Mouse (Mus musculus) left cerebral cortex, adult 9 months (tissue): ENCODE results near the gene Olfr356.

Experiments
- DNase-seq, 2 experiments: peaks; one replicate each; pipeline ENCODE4 v3.0.0; 2022; ENCODE audit warnings: low spot score in 2 of 2

The Olfr356 gene

DNA sequence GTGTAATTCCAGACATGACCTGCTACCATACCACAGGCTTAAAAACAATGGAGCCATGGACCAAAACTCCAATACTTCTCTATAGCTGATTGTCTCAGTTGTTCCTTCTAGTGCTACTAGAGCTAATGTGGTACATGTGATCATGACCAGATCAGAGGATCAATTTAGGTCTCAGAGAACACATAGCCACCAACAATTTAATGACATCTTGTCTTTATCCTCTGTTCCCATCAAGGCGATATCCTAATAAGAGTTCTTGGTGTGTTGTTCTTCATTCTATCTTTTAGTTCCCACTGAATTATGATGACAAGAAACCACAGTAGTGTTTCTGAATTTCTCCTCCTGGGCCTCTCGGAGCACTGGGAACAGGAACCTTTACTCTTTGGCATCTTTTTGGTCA is at the start of gene Olfr356:
TSS of gene Olfr356 (plus strand) at position 301 of the 400 bp plus-strand sequence.
- DNase-seq, result no peak

DNA sequence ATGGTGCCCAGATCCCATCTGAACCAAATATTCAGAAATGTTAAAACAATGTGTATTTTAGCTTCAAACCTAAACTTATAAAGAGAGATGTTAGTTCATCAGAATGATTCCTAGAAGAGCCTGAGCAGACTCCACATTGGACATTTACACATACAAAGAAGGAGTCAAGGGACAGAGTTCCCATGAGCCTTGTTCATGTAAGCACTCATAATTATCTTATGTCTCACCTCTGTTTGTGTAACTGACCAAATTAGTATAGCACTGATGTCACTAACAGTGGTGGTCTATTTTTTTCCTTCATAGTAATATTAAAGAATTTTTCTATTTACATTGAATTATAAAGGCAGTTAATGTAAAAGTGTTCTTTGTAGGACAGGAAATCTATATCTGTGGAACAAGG is 44.1 kb upstream of the Olfr356 start, which contains the start of gene Olfr353:
TSS of gene Olfr353 (minus strand) at position 101 of the 400 bp plus-strand sequence.
- DNase-seq, result no peak

DNA sequence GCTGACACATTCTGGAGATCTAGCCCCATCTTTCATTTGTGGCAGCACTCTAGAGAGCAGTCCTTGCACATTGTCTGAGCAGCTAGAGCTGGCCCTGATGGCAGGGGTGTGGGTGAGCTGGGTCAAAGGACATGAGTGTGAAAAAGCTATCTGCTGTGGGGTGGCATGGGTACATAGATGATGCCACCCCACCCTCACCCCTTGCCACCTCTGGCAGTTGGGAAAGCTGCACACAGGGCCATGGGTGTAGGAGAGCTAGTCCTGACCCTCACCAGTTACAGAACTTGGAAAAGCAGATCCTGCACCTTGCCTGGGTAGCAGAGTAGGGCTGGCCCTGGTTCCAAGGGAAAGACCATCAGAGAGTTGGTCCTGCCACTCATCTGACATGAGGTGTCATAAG is 39.8 kb upstream of the Olfr356 start:
- DNase-seq, result no peak

DNA sequence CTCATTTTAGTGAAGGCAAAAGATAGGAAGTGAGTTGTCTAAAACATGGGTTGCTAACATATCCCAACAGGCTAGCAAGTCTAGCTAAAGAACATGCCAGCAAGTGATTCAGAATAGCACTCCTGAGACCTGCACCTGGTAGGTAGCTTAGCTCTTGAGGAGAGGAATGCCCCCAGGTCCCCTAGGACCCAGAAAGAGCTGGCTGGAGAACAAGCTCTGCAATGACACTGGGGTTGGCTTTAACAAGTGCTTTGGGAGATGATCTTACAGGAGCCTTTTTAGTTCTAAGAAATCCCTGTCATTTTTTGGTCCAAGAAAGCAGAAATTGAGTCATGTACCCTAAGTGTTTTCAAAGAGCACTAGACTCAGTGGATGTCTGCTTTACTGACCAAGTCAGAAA is 31.5 kb upstream of the Olfr356 start, which contains the start of gene Olfr354:
TSS of gene Olfr354 (plus strand) at position 301 of the 400 bp plus-strand sequence.
- DNase-seq, result no peak

DNA sequence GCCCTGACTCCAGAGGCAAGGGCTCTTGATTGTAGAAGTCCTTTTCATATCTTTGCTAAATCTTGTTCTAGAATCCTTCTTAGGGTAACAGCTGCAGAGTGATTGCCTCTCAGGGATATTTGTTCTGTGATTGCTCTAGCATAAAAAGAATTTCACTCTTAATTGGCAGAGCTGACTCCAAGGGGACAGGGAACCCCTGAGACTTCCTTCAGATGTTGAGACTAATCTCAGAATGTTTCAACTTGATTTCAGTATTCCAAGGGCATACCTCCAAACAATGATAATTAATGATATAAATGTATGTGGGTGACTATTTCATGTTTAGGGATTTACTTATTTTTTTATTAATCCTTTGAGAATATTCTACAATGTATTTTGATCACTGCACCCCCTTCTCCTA is 8.1 kb upstream of the Olfr356 start, which contains the start of gene Olfr355:
TSS of gene Olfr355 (minus strand) at position 101 of the 400 bp plus-strand sequence.
- DNase-seq, result no peak
